Mouse (Mus musculus) CD4-positive, CD25-positive, alpha-beta regulatory T cell (primary cell): ENCODE results near the gene Hepacam. TPM values are rescaled to one million over a fixed set of nuclear protein-coding genes. Genes with fewer than 3 reads are reported as not detected.

Experiments
- polyA plus RNA-seq: library from polyadenylated mRNA; unstranded; fragments of 100-300 nt; shearing (Covaris generic); gene quantifications from one replicate; pipeline ENCODE4 v1.2.1, GENCODE M21; 2017

The Hepacam gene
- polyA plus RNA-seq, result not detected

GRCm38 (mm10) chr9:37367301-37368080 is at the start of gene Hepacam:
TSS of gene Hepacam (plus strand) at chr9:37367351.

GRCm38 (mm10) chr9:37347988-37348642 is 19.0 kb upstream of the Hepacam start, which contains the start of gene Ccdc15:
TSS of gene Ccdc15 (minus strand) at chr9:37348432.

GRCm38 (mm10) chr9:37401802-37402201 is 34.7 kb downstream of the Hepacam start, which contains the start of gene Robo4:
TSS of gene Robo4 (plus strand) at chr9:37401897.

GRCm38 (mm10) chr9:37432720-37433421 is 65.7 kb downstream of the Hepacam start, which contains the start of gene Robo3:
TSS of gene Robo3 (minus strand) at chr9:37433246.

Other genes starting within 250 kb of the Hepacam start
- 0.18 TPM for gene Pknox2, start 219.9 kb upstream of the Hepacam start, polyA plus RNA-seq
- gene Tmem218, start 159.1 kb upstream of the Hepacam start, polyA plus RNA-seq, result 2.3 TPM
- 2.2 TPM for gene Slc37a2, start 111.6 kb upstream of the Hepacam start, polyA plus RNA-seq
- 7.4 TPM for gene Ccdc15, start 18.9 kb upstream of the Hepacam start, polyA plus RNA-seq
- gene Robo4, start 34.5 kb downstream of the Hepacam start, polyA plus RNA-seq, result not detected
- gene Robo3, start 65.9 kb downstream of the Hepacam start, polyA plus RNA-seq, result not detected
- 25.0 TPM for gene Msantd2, start 122.0 kb downstream of the Hepacam start, polyA plus RNA-seq
- 0.69 TPM for gene Esam, start 160.7 kb downstream of the Hepacam start, polyA plus RNA-seq
- not detected for gene Vsig2, start 171.9 kb downstream of the Hepacam start, polyA plus RNA-seq
- 4.3 TPM for gene Nrgn, start 185.6 kb downstream of the Hepacam start, polyA plus RNA-seq
- 12.4 TPM for gene Siae, start 188.3 kb downstream of the Hepacam start, polyA plus RNA-seq
- 1.2 TPM for gene Spa17, start 246.4 kb downstream of the Hepacam start, polyA plus RNA-seq